In genomic region chr14:118868102-118868724, GRCm38 (mm10) we compare ENCODE assay signal across 19 mouse cellular contexts. TPM values are rescaled to one million over a fixed set of nuclear protein-coding genes. Genes with fewer than 3 reads are reported as not detected.
DNase-seq lines count a peak whose midpoint lies in the region; TF ChIP-seq lines count a peak whose summit lies in the region.
"Had no signal": no experiment of that assay in that cellular context is flagged by ENCODE, and none has a peak within 500 bp of the region (broad histone marks: within the 10 kb centered on the region; RNA-seq: fewer than 3 reads in every experiment).

No protein-coding gene starts in this region.

- DNase-seq in cerebellum, postnatal 10 days = peak; percentile 62 to 72
- DNase-seq in cerebellum, adult 8-10 months = no peak
- DNase-seq in heart, adult 11 months = peak; percentile 78
- no peak for DNase-seq in heart, adult 18-20 months
- peak; percentile 44 for DNase-seq in left cerebral cortex, postnatal 4 days
- DNase-seq in left cerebral cortex, adult 2 months (ENCODE audit: extremely low spot score in 1 of 2, low spot score in 2 of 2) = no peak
- peak; percentile 61 for DNase-seq in brain, embryonic 18.5 days (ENCODE audit: low read depth, low spot score)
- no peak for DNase-seq in kidney, adult 9 months
- DNase-seq: adrenal gland, postnatal 36 days; cerebellum, postnatal 36 days; gastrocnemius, postnatal 14 days; kidney, adult 8-10 months; kidney, postnatal 4 days; liver, embryonic 13.5 days; thymus, postnatal 14 days had no signal

- intact Hi-C loops in left cerebral cortex, postnatal 4 days (cut with DNase I) = no loop called here
- intact Hi-C loops in left cerebral cortex, adult 2 months (cut with DNase I) = no loop called here

- H3K4me3 ChIP-seq in left cerebral cortex, adult 2 months = no peak overlapping the region
- H3K4me3 ChIP-seq: limb, embryonic 12.5 days; liver, embryonic 13.5 days; lung, embryonic 15.5 days; midbrain, embryonic 12.5 days had no signal

- no peak for TF ChIP-seq CTCF in left cerebral cortex, adult 2 months (IDR thresholded peaks at IDR 0.05)

- H3K27ac ChIP-seq in left cerebral cortex, adult 2 months = no peak overlapping the region
- H3K27ac ChIP-seq: limb, embryonic 12.5 days; liver, embryonic 13.5 days; lung, embryonic 15.5 days; macrophage; midbrain, embryonic 12.5 days had no signal

RNA-seq across cellular contexts. Expression of gene Dzip1, which starts 57.0 kb away (rescaled TPM):
- total RNA-seq in heart, adult 18-20 months (2021) = 1 to 10 TPM; 2.1 to 3.3 TPM
- total RNA-seq in left cerebral cortex, postnatal 4 days (2021) = 100 to 1,000 TPM; 180 to 196 TPM
- total RNA-seq in left cerebral cortex, adult 2 months (2021) = 100 to 1,000 TPM; 101 to 117 TPM

Comparison
In these comparisons a context has a peak if more than half of its experiments do, and no peak if none do; other contexts are left out.
1. DNase-seq: peak in cerebellum, postnatal 10 days (2 of 2), heart, adult 11 months (single experiment), left cerebral cortex, postnatal 4 days (single experiment) and brain, embryonic 18.5 days (single experiment); none in cerebellum, adult 8-10 months (single experiment), heart, adult 18-20 months (0 of 2), left cerebral cortex, adult 2 months (0 of 2) and kidney, adult 9 months (single experiment).
2. RNA of gene Dzip1, which starts 57.0 kb away (total RNA-seq): 180 to 196 TPM in left cerebral cortex, postnatal 4 days and 101 to 117 TPM in left cerebral cortex, adult 2 months; 2.1 to 3.3 TPM in heart, adult 18-20 months; every median in the first group is over 10 times any median in the second.